Mouse (Mus musculus): ENCODE data around the gene B4galt5. TPM values are rescaled to one million over a fixed set of nuclear protein-coding genes. Genes with fewer than 3 reads are reported as not detected.
"Not testable (repeated sequence)": the region's sequence is repeated elsewhere in the genome, so short reads cannot be mapped to it uniquely, and the experiment has no call there.

Gene B4galt5
- 100 to 1,000 TPM; 105 to 608 (median 250) TPM for total RNA-seq (2018; cell fraction: chromatin; rRNA removed)
- total RNA-seq (2018; cell fraction: cytosol; rRNA removed): 100 to 1,000 TPM in 24 of 26 experiments, 10 to 100 TPM in 2; 82.2 to 467 (median 135) TPM
- total RNA-seq (2018; cell fraction: nucleus; rRNA removed): 100 to 1,000 TPM; 170 to 581 (median 315) TPM
- 64.6 to 115 TPM (median 81.1 TPM) in 3 replicates for polyA plus RNA-seq (2018)

DNA sequence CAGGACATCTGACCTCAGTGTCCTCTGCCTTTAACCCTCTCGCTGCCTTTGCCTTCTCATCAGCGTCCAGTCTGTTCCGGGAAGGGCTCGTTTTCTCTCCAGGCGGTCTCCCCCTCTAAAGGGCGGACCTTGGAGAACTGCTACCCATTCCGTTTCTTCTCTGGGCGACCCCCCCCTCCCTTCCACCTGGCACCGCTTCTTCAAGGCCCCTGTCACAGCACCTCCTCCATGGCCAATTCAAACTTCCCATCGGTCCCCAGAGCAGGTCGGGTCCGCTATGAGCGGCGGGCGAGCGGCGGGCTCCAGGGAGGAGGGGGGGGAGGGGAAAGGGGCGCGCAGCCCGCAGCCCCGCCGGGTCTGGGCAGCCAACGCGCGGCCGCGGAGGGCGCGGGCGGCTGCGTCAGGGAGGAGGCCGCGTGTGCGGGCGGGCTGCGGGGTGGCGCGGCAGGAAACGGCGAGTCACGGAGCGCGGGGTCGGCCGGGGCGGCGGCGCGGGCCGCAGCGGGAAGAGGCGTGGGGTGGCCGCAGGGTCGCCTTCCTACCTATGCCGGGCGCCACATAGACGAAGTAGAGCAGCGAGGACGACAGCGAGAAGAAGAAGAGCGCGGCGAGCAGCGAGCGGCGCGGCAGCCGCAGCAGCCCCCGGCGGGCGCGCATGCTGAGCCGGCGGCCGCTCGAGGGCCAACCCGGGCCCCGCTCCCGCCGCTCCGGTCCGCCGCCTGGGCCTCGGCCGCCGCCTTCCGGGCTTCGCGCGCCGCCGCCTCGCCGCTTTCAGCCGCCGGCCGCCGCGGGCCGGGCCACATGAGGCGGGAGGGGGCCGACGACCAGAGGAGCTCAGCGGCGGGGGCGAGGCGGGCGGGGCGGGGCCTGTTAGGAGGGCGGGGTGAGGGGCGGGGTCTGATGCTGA is at the start of gene B4galt5:
Gene B4galt5, minus strand, starts transcription at position 808 of the 907 bp plus-strand sequence.
- WGBS (ENCODE audit: missing documents): under 1% methylated on average over 93 of the region's 111 CpGs
- H3K27ac ChIP-seq: peak within 1 kb of the TSS; percentile 98

DNA sequence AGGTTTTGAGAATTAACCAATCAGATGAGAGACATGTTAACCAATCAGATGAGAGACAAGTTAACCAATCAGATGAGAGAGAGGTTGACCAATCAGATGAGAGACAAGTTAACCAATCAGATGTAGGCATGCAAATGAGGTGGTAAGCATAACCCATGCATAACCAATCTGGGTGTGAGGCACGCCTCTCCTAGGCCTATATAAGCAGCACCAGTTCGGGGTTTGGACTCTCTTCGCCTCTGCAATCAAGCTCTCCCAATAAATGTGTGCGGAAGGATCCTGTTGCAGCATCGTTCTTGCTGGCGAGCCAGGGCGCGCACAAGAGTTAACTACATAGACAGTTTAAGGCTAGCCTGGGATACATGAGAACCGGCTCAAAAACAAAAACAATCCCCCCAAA is 47.4 kb upstream of the B4galt5 start:
- H3K36me3 ChIP-seq (ENCODE audit: inconsistent target); H3K4me3 ChIP-seq (ENCODE audit: inconsistent target); H3K79me2 ChIP-seq (ENCODE audit: inconsistent target); H3K27ac ChIP-seq: not testable (repeated sequence)
- 95% methylated on average over 9 of the region's 9 CpGs for WGBS (ENCODE audit: missing documents)

More for the DNA sequence above, at the start of gene B4galt5:
- Histone ChIP-seq H3K79me2 (ENCODE audit: inconsistent target) (peaks cover 49% of the 10 kb centered on the region), H3K4me3 (ENCODE audit: inconsistent target) (peak within 1 kb of the TSS; percentile 88), H3K36me3 (ENCODE audit: inconsistent target) (no peaks in the 10 kb centered on the region)

DNA sequence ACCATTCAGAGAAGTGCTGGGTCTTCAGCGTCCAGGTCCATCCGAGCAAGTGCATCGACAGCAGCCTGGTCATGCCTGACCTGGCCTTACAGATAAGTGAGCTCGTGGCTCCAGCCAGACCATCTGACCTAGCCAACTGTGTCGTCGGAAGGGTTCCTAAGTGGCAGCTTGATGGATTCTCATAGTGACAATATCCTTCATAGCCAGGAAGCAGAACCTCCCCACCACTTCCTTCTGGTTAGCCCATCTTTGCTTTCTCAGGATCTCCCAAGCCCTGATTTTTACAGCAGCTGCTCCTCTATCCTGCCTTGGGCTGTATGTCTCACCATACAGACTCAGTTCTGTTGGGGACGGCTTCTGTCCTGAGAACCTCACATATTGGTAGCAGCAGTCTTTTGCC is 45.4 kb upstream of the B4galt5 start:
- Histone ChIP-seq H3K79me2 (ENCODE audit: inconsistent target) (no peaks in the 10 kb centered on the region), H3K4me3 (ENCODE audit: inconsistent target) (no peak overlapping the region), H3K36me3 (ENCODE audit: inconsistent target) (no peaks in the 10 kb centered on the region), H3K27ac (no peak overlapping the region)
- 36% methylated on average over 7 of the region's 7 CpGs for WGBS (ENCODE audit: missing documents)

DNA sequence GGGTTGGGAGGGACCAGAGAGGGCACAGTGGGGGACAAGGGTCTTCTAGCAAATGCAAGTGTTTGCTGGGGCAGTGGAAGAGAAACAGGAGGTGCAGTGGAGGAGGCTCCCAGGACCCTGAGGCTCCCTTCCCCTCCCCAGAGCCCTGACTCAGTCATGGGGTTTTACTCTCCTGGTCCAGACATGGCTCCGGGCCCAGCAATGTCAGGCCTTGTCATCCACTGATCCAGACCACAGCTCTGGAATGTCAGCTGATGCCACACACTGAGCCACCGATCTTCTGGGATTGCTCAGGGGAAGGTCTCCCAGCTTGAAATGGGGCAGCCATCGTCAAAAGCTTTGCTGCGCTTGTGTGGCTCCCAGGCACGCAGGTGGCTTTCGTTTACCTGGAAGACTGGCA is 38.0 kb upstream of the B4galt5 start:
- no peak overlapping the region for H3K4me3 ChIP-seq (ENCODE audit: inconsistent target)
- no peaks in the 10 kb centered on the region for H3K79me2 ChIP-seq (ENCODE audit: inconsistent target)
- WGBS (ENCODE audit: missing documents): 98% methylated on average over 6 of the region's 6 CpGs
- no peaks in the 10 kb centered on the region for H3K36me3 ChIP-seq (ENCODE audit: inconsistent target)
- no peak overlapping the region for H3K27ac ChIP-seq

DNA sequence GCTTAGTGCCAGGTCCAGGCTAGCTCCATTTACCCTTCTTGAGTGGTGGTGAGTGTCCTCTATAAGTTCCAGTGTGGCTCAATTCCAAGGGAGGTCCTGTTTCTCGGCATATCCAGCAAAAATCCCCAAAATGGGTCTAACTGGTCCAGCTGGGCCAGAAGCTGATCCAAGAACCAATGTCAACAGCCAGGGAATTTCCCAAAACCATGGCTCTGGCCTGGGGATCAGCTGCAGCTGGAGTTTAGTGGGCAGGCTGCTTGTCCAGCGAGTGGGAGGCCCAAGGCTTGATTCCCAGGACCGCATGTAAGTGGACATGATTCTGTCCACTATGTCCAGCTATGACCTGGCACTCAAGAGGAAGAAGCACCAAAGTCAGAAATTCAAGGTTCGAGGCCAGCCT is 37.5 kb upstream of the B4galt5 start:
- Histone ChIP-seq H3K36me3 (ENCODE audit: inconsistent target) (no peaks in the 10 kb centered on the region), H3K4me3 (ENCODE audit: inconsistent target) (no peak overlapping the region), H3K79me2 (ENCODE audit: inconsistent target) (no peaks in the 10 kb centered on the region), H3K27ac (no peak overlapping the region)
- 97% methylated on average over 4 of the region's 4 CpGs for WGBS (ENCODE audit: missing documents)

DNA sequence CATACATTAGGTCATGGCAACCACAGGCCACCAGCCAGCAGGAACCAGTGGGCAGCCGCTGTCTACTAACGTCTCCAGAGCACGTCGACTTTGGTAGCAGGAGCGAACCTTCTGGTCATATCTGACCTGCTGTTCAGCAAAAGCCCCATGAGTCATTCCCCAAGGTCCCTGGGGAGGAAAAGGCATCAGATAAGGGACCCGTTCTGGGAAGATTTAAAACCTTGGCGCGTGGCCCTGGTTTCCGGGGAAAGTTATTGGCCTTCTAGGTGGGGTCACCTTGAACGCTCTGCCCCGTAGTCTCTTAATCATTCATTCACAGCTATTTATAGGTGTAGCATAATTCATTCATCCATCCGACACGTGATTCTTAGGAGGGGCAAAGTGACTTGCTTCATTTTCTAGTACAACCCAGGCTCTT is 34.7 kb upstream of the B4galt5 start:
- Histone ChIP-seq H3K36me3 (ENCODE audit: inconsistent target) (no peaks in the 10 kb centered on the region), H3K79me2 (ENCODE audit: inconsistent target) (no peaks in the 10 kb centered on the region), H3K27ac (peak overlapping the region; percentile 89), H3K4me3 (ENCODE audit: inconsistent target) (no peak overlapping the region)
- 41% methylated on average over 10 of the region's 13 CpGs for WGBS (ENCODE audit: missing documents)

DNA sequence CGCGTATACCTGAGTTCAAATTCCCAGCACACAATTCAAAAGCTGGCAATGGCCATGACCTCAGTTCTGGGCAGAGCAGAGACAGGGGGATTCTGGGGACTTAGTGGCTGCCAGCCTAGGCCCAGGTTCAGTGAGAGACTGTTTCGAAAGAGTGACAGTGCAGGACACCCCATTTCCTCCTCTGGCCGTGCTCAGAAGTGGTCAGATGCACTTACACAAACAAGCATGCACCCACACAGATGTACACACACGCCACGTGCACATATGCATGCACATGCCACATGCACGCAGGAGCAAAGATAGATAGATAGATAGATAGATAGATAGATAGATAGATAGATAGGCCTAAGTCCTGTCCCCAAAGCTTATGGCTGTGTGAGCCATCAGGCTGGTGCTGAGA is 33.4 kb upstream of the B4galt5 start:
- no peak overlapping the region for H3K4me3 ChIP-seq (ENCODE audit: inconsistent target)
- no peaks in the 10 kb centered on the region for H3K79me2 ChIP-seq (ENCODE audit: inconsistent target)
- WGBS (ENCODE audit: missing documents): 51% methylated on average over 7 of the region's 7 CpGs
- H3K36me3 ChIP-seq (ENCODE audit: inconsistent target): no peaks in the 10 kb centered on the region
- H3K27ac ChIP-seq: peak overlapping the region; percentile 89

DNA sequence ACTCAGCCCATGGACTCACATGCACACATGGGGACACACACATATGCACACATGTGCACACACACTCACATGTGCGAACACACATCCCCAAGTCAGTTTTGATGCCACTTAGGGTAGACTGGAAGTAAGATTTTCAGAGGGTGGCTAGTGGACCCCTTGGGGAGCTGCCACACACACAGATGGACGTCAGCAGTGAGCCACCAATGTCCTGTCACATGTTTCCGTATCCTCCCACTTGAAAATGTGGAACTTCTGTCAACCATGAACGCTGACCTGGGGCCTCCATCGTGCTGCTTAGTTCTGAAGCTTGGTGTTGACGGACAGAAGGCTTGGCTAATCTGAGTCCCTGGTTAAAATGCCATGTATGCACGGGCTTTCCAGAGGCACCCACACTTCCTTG is 32.6 kb upstream of the B4galt5 start:
- Histone ChIP-seq H3K4me3 (ENCODE audit: inconsistent target) (no peak overlapping the region), H3K36me3 (ENCODE audit: inconsistent target) (no peaks in the 10 kb centered on the region), H3K79me2 (ENCODE audit: inconsistent target) (no peaks in the 10 kb centered on the region), H3K27ac (peak overlapping the region; percentile 89)
- whole genome bisulfite sequencing (ENCODE audit: missing documents): 14% methylated on average over 7 of the region's 7 CpGs

DNA sequence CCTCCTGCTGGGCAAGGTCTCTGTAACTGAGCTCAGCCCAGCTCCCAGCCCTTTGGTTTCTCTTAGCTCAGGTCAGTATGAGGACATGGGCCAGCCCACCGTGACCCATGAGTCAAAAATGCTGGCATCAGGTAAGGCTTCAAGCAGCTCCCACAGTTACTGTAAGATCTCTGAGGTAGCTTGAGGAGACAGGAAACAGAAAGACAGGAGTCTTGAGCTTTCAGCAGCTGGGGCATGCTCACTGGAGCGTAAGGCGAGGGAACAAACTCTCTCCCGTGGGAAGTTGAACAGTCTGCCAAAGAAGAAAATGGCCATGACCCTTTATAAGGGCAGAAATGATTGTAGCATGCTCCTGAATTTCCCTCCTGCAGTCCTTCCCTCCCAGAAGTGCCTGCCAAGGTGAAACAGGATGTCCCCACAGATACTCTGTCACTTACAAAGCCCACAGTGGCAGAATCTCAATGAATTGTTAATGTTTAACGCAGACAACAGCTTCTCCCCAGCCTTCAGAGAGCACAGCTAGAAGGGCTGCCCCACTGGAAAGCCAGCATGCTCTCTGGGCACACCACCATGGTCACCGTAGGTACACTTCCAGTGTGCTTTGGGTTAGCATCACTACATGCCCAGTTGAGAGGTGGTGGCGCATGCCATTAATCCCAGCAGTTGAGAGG is 31.8 kb upstream of the B4galt5 start:
- Histone ChIP-seq H3K79me2 (ENCODE audit: inconsistent target) (no peaks in the 10 kb centered on the region), H3K27ac (peak overlapping the region; percentile 89), H3K36me3 (ENCODE audit: inconsistent target) (no peaks in the 10 kb centered on the region), H3K4me3 (ENCODE audit: inconsistent target) (no peak overlapping the region)
- 88% methylated on average over 7 of the region's 7 CpGs for WGBS (ENCODE audit: missing documents)

DNA sequence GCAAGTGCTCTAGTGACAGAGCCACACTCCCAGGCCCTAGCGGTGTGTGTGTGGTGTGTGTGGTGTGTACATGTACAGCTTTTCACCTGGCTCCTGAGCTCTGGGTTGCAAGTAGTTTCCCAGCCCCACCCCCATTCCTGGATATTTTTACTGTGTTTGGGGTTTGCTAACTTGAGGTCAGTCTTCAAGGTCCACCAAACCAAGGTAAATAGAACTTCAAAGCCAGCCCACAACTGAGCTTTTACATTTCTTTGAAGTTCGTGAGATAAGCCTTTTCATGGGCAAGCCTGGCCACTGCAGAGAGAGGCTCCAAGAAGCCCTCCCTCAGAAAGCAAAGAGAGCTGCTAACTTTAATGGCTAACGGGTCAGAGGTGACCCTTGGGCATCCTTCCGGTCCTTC is 30.0 kb upstream of the B4galt5 start:
- H3K27ac ChIP-seq: no peak overlapping the region
- H3K4me3 ChIP-seq (ENCODE audit: inconsistent target): no peak overlapping the region
- no peaks in the 10 kb centered on the region for H3K79me2 ChIP-seq (ENCODE audit: inconsistent target)
- no peaks in the 10 kb centered on the region for H3K36me3 ChIP-seq (ENCODE audit: inconsistent target)
- 96% methylated on average over 4 of the region's 4 CpGs for WGBS (ENCODE audit: missing documents)

DNA sequence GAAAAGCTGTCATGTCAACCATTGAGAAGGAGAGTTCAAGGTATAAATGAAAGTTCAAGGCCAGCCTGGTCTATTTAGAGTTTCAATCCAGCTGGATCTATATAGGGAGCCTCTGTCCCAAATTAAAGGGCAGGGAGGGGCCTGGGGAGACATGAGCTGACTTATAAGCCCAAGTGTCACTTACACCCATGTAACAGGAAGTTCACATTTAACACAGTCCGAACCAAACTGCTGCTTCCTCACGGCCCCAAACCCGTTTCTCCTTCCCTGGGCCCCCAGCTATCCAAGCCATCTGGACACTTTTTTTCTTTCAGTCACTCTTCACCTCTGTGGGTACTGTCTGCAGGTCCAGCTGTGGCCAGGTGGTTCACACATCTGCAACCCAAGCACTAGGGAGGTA is 28.7 kb upstream of the B4galt5 start:
- 10% methylated on average over 3 of the region's 3 CpGs for WGBS (ENCODE audit: missing documents)
- Histone ChIP-seq H3K4me3 (ENCODE audit: inconsistent target) (no peak overlapping the region), H3K79me2 (ENCODE audit: inconsistent target) (no peaks in the 10 kb centered on the region), H3K36me3 (ENCODE audit: inconsistent target) (no peaks in the 10 kb centered on the region), H3K27ac (peak overlapping the region; percentile 90)

DNA sequence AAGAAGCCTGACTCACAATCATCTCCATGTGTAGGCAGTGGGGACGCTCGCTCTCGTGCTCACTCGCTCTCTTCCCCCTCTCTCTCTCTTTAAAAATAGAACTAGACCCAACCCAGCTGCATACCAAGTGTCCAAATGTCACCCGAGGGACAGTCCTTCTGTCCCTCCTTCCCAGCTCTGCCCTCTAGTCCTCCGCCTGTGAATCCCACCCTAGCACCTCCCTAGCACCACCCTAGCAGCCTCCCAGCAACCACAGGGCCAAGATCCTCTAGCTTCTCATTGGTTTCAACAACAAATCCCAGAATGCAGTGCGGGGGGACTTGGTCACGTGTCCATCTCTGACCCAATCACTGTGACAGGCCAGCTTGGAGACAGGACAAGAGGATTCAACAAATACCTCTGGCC is 27.2 kb upstream of the B4galt5 start:
- 61% methylated on average over 4 of the region's 8 CpGs for WGBS (ENCODE audit: missing documents)
- H3K4me3 ChIP-seq (ENCODE audit: inconsistent target): no peak overlapping the region
- no peaks in the 10 kb centered on the region for H3K79me2 ChIP-seq (ENCODE audit: inconsistent target)
- no peaks in the 10 kb centered on the region for H3K36me3 ChIP-seq (ENCODE audit: inconsistent target)
- H3K27ac ChIP-seq: peak overlapping the region; percentile 90

DNA sequence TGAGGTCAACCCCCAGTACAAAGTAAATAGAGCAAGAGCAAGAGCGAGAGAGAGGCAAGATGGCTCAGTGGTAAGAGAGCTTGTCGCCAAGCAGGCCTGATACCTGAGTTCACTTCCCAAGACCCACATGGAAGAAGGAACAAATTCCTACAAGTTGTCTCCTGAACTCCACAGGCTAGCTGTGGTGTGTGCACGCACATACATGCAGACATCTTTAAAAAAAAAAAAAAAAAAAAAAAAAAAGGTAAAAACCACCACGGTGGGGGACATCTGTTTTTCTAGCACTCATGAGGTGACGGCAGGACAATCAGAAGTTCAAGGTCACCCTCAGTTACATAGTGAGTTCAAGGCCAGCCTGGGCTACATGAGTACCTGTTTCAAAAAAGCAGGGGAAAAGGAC is 26.7 kb upstream of the B4galt5 start:
- H3K27ac ChIP-seq: peak overlapping the region; percentile 90
- no peaks in the 10 kb centered on the region for H3K36me3 ChIP-seq (ENCODE audit: inconsistent target)
- H3K4me3 ChIP-seq (ENCODE audit: inconsistent target): no peak overlapping the region
- 96% methylated on average over 5 of the region's 5 CpGs for WGBS (ENCODE audit: missing documents)
- no peaks in the 10 kb centered on the region for H3K79me2 ChIP-seq (ENCODE audit: inconsistent target)

DNA sequence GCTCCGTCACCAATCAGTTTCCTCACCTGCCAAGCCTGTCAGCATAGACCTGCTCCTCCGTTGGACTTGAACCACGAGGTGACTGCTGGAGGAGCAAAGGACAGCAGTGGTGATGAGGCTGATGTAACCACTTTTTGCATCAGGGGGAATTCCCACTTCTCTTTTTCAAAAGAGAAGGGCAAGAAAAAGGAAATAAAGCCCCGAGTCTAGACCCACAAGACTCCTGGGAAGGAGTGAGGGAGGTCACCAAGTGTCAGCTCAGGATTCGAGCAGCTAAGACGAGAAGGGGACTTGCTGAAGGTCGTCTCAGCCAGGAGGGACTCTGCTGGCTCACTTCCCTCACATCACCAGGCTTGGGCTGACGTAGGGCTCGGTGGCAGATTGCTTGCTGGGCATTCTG is 26.2 kb upstream of the B4galt5 start:
- WGBS (ENCODE audit: missing documents): 1% methylated on average over 9 of the region's 9 CpGs
- H3K36me3 ChIP-seq (ENCODE audit: inconsistent target): no peaks in the 10 kb centered on the region
- H3K4me3 ChIP-seq (ENCODE audit: inconsistent target): no peak overlapping the region
- no peaks in the 10 kb centered on the region for H3K79me2 ChIP-seq (ENCODE audit: inconsistent target)
- peak overlapping the region; percentile 90 for H3K27ac ChIP-seq

All from macrophage (primary cell).